Mouse (Mus musculus) CH12.LX (cell line): Measurements from ENCODE around the gene Synj2. TPM values are rescaled to one million over a fixed set of nuclear protein-coding genes. Genes with fewer than 3 reads are reported as not detected.

Experiments
- DNase-seq: peaks from one replicate; pipeline ENCODE4 v3.0.0-alpha.2; 2013; ENCODE audit errors: extremely low read depth
- H3K27ac ChIP-seq: 2 replicates; pipeline ENCODE4 v1.5.1; 2012; ENCODE audit warnings: low read depth, mild to moderate bottlenecking, control low read depth, moderate library complexity; ENCODE audit not compliant: insufficient read depth
- H3K27me3 ChIP-seq: replicated peaks from 2 replicates; pipeline ENCODE3; 2012; ENCODE audit warnings: inconsistent platforms
- H3K36me3 ChIP-seq, 2 experiments: replicated peaks in 1 of 2; 2 replicates each; pipeline versions ENCODE3 to v1.6.1; 2012; ENCODE audit warnings: inconsistent platforms in 1 of 2, low read length in 1 of 2, mild to moderate bottlenecking in 1 of 2, mixed read lengths in 1 of 2, moderate library complexity in 1 of 2; ENCODE audit not compliant: control insufficient read depth in 1 of 2, insufficient read depth in 1 of 2
- H3K4me1 ChIP-seq, 2 experiments: 2 replicates each; pipeline ENCODE4 v1.6.1; 2012; ENCODE audit warnings: inconsistent platforms in 1 of 2, moderate library complexity in 1 of 2; ENCODE audit not compliant: insufficient read depth in 2 of 2, control insufficient read depth in 1 of 2
- H3K4me2 ChIP-seq: 2 replicates; pipeline ENCODE4 v1.6.1; 2012; ENCODE audit warnings: low read depth, mild to moderate bottlenecking, control low read depth; ENCODE audit not compliant: poor library complexity, insufficient read depth, severe bottlenecking
- H3K4me3 ChIP-seq, 3 experiments: fragments of 150-350 bp in 1 of 3; sonication (generic) in 1 of 3; replicated peaks in 1 of 3; 2 replicates each; pipeline versions ENCODE3 to v1.5.1; 2011 to 2012; ENCODE audit warnings: low read depth in 2 of 3, low read length in 2 of 3, mild to moderate bottlenecking in 2 of 3, moderate library complexity in 2 of 3, control low read depth in 1 of 3, improper control_type of control experiment in 1 of 3, inconsistent platforms in 1 of 3, mixed read lengths in 1 of 3; ENCODE audit not compliant: poor library complexity in 1 of 3
- H3K79me2 ChIP-seq: replicated peaks from 2 replicates; pipeline ENCODE4 v1.6.1; 2012; ENCODE audit warnings: mild to moderate bottlenecking, moderate library complexity; ENCODE audit not compliant: control insufficient read depth, poor library complexity, insufficient read depth, severe bottlenecking; ENCODE audit errors: extremely low read depth
- H3K9ac ChIP-seq: 2 replicates; pipeline ENCODE4 v1.6.1; 2012; ENCODE audit warnings: low read depth, mild to moderate bottlenecking, control low read depth, moderate library complexity; ENCODE audit not compliant: insufficient read depth
- H3K9me3 ChIP-seq: replicated peaks from 2 replicates; pipeline ENCODE3; 2012; ENCODE audit warnings: low read length, inconsistent platforms, mixed read lengths
- BHLHE40 ChIP-seq: IDR thresholded peaks from 2 replicates; pipeline ENCODE4 v1.6.1; 2011; ENCODE audit warnings: mild to moderate bottlenecking, low read depth, low read length, improper control_type of control experiment
- IRF4 ChIP-seq: IDR thresholded peaks from 2 replicates; pipeline ENCODE4 v1.6.1; 2014; ENCODE audit warnings: low read depth, mild to moderate bottlenecking, inconsistent platforms, low read length, improper control_type of control experiment
- JUND ChIP-seq: conservative IDR thresholded peaks from 2 replicates; pipeline ENCODE4 v1.6.1; 2011; ENCODE audit warnings: low read depth, low read length, improper control_type of control experiment
- KAT2A ChIP-seq: IDR thresholded peaks from 2 replicates; pipeline ENCODE4 v1.6.1; 2012; ENCODE audit warnings: low read length, improper control_type of control experiment, inconsistent platforms; ENCODE audit not compliant: insufficient replicate concordance
- MAZ ChIP-seq: IDR thresholded peaks from 2 replicates; pipeline ENCODE4 v1.6.1; 2012; ENCODE audit warnings: low read depth, mild to moderate bottlenecking, inconsistent platforms, low read length, improper control_type of control experiment, moderate library complexity
- MYC ChIP-seq: IDR thresholded peaks from 2 replicates; pipeline ENCODE4 v1.6.1; 2011; ENCODE audit warnings: low read depth, mild to moderate bottlenecking, improper control_type of control experiment, low read length
- NELFE ChIP-seq: IDR thresholded peaks from 2 replicates; pipeline ENCODE4 v1.6.1; 2011; ENCODE audit warnings: low read depth, low read length, improper control_type of control experiment
- NRF1 ChIP-seq: IDR thresholded peaks from 2 replicates; pipeline ENCODE4 v1.6.1; 2014; ENCODE audit warnings: low read depth, mild to moderate bottlenecking, inconsistent platforms, low read length, improper control_type of control experiment, moderate library complexity
- PAX5 ChIP-seq: IDR thresholded peaks from 2 replicates; pipeline ENCODE4 v1.6.1; 2012; ENCODE audit warnings: low read length, inconsistent platforms, mixed read lengths
- POLR2A ChIP-seq: IDR thresholded peaks from 2 replicates; pipeline ENCODE4 v1.6.1; 2011; ENCODE audit warnings: low read depth, mild to moderate bottlenecking, improper control_type of control experiment, low read length
- POLR2AphosphoS2 ChIP-seq: IDR thresholded peaks from 2 replicates; pipeline ENCODE4 v1.6.1; 2011; ENCODE audit warnings: low read depth, low read length, improper control_type of control experiment
- RAD21 ChIP-seq: IDR thresholded peaks from 2 replicates; pipeline ENCODE4 v1.6.1; 2011; ENCODE audit warnings: low read depth, mild to moderate bottlenecking, low read length, improper control_type of control experiment, moderate library complexity
- SIN3A ChIP-seq: IDR thresholded peaks from 2 replicates; pipeline ENCODE4 v1.6.1; 2012; ENCODE audit warnings: low read length, improper control_type of control experiment, inconsistent platforms
- SMC3 ChIP-seq: IDR thresholded peaks from 2 replicates; pipeline ENCODE4 v1.6.1; 2011; ENCODE audit warnings: low read depth, low read length, improper control_type of control experiment
- TCF12 ChIP-seq: IDR thresholded peaks from 2 replicates; pipeline ENCODE4 v1.6.1; 2014; ENCODE audit warnings: low read depth, mild to moderate bottlenecking, inconsistent platforms, low read length, improper control_type of control experiment
- USF1 ChIP-seq: IDR thresholded peaks from 2 replicates; pipeline ENCODE4 v1.6.1; 2014; ENCODE audit warnings: low read depth, mild to moderate bottlenecking, inconsistent platforms, low read length, improper control_type of control experiment
- ZC3H11A ChIP-seq: IDR thresholded peaks from 2 replicates; pipeline ENCODE4 v1.6.1; 2012; ENCODE audit warnings: low read depth, mild to moderate bottlenecking, inconsistent platforms, low read length, improper control_type of control experiment
- ZKSCAN1 ChIP-seq: IDR thresholded peaks from 2 replicates; pipeline ENCODE4 v1.6.1; 2012; ENCODE audit warnings: low read depth, inconsistent platforms, low read length, improper control_type of control experiment, borderline replicate concordance
- ZNF384 ChIP-seq: IDR thresholded peaks from 2 replicates; pipeline ENCODE4 v1.6.1; 2012; ENCODE audit warnings: low read depth, low read length, improper control_type of control experiment, inconsistent platforms
- dilution Hi-C: fragments of 300-500 bp; cut with MboI; formaldehyde crosslinking; loops from 2 replicates; pipeline ENCODE4 v1.14.3; 2020; ENCODE audit warnings: low sequenced_read_pairs; ENCODE audit not compliant: extremely low pct_unique_long_range_greater_than_20kb, extremely low pct_ligation_motif_present
- in situ Hi-C: fragments of 300-500 bp; cut with MboI; formaldehyde crosslinking; loops from 3 replicates; pipeline ENCODE4 v1.14.3; 2019; ENCODE audit warnings: low sequenced_read_pairs, low pct_ligation_motif_present, low pct_unique_long_range_greater_than_20kb, mixed read lengths
- polyA plus RNA-seq: library from polyadenylated mRNA; unstranded; fragments of >175 nt; gene quantifications from 2 replicates; pipeline ENCODE4 v1.2.1, GENCODE M21; 2012; ENCODE audit warnings: low read depth; ENCODE audit not compliant: insufficient read length
- total RNA-seq, 2 experiments: library from RNA; depleted of rRNA; stranded (reverse); fragments of 300-350 nt in 1 of 2; fragments of >200 nt in 1 of 2; gene quantifications; 2 replicates each; pipeline ENCODE4 v1.2.3; 2012 to 2014

The Synj2 gene
- total and polyA plus RNA-seq, 3 experiments = 5.3 to 10.9 (median 6.8) TPM

GRCm38 (mm10) chr17:6003661-6004060, 62.6 kb downstream of the Synj2 start:
- dilution Hi-C loops = no loop called here
- no peak overlapping the region for H3K4me3 ChIP-seq
- no peak for TF ChIP-seq POLR2AphosphoS2
- no peak for TF ChIP-seq SIN3A
- no peak for TF ChIP-seq ZC3H11A
- TF ChIP-seq BHLHE40 = no peak
- TF ChIP-seq ZNF384 = no peak

GRCm38 (mm10) chr17:6005246-6005637, 64.2 kb downstream of the Synj2 start:
- no peaks in the 10 kb centered on the region for H3K27me3 ChIP-seq
- no peak overlapping the region for H3K9ac ChIP-seq
- H3K4me3 ChIP-seq = peak overlapping the region in 1 of 3 experiments; percentile 4
- in situ Hi-C loops (loop anchor here (5.0 to 25.0 kb wide), 3 partner anchors 63 to 568 kb away; partner anchors contain the start of genes Synj2 and Tmem242), dilution Hi-C loops (no loop called here)
- H3K27ac ChIP-seq = no peak overlapping the region
- H3K4me2 ChIP-seq = 0 out of 2 replicates have a peak overlapping the region, but pooled peaks have one; percentile 32
- DNase-seq = no peak
- peaks cover 0 to 53% of the 10 kb centered on the region in 2 experiments for H3K36me3 ChIP-seq
- H3K4me1 ChIP-seq = peaks cover 32 to 66% of the 10 kb centered on the region in 2 experiments
- H3K79me2 ChIP-seq = no peaks in the 10 kb centered on the region
- H3K9me3 ChIP-seq = no peaks in the 10 kb centered on the region
- TF ChIP-seq USF1 (no peak), BHLHE40 (no peak), MAZ (no peak), TCF12 (no peak), NRF1 (no peak), POLR2A (0 out of 2 replicates have a peak, but pooled peaks have one; percentile 32), IRF4 (no peak), ZKSCAN1 (no peak), JUND (no peak), PAX5 (no peak), RAD21 (no peak), POLR2AphosphoS2 (no peak), MYC (no peak), KAT2A (no peak), ZC3H11A (no peak), SMC3 (no peak), NELFE (0 out of 2 replicates have a peak, but pooled peaks have one; percentile 14)

More at GRCm38 (mm10) chr17:6003661-6004060, 62.6 kb downstream of the Synj2 start:
- in situ Hi-C loops = loop anchor here (10.0 to 25.0 kb wide), 2 partner anchors 209 to 566 kb away; partner anchors contain the start of gene Tmem242
- H3K27ac ChIP-seq = no peak overlapping the region
- peaks cover 23 to 52% of the 10 kb centered on the region in 2 experiments for H3K4me1 ChIP-seq
- no peaks in the 10 kb centered on the region for H3K79me2 ChIP-seq
- H3K9ac ChIP-seq = no peak overlapping the region
- peaks cover 0 to 54% of the 10 kb centered on the region in 2 experiments for H3K36me3 ChIP-seq
- H3K27me3 ChIP-seq = no peaks in the 10 kb centered on the region
- H3K4me2 ChIP-seq = no peak overlapping the region
- no peaks in the 10 kb centered on the region for H3K9me3 ChIP-seq
- DNase-seq = no peak
